Mouse (Mus musculus) midbrain, postnatal 0 days (tissue): Measurements from ENCODE around the gene Robo2. TPM values are rescaled to one million over a fixed set of nuclear protein-coding genes. Genes with fewer than 3 reads are reported as not detected.

ENCODE experiments used
- ATAC-seq: fragments of 200-750 bp; cut with Nextera tagmentation; 2 replicates; pipeline ENCODE4 v1.8.0; 2017; ENCODE audit warnings: moderate number of reproducible peaks, mild to moderate bottlenecking, moderate TSS enrichment, moderate library complexity; ENCODE audit not compliant: low FRiP score
- DNase-seq: peaks from one replicate; pipeline ENCODE4 v3.0.0-alpha.2; 2015; ENCODE audit warnings: low spot score
- H3K27ac ChIP-seq: fragments of 300-500 bp; sonication (generic); 2 replicates; pipeline ENCODE4 v1.5.1; 2014; ENCODE audit warnings: low read depth, mild to moderate bottlenecking, low read length, mixed read lengths
- H3K27me3 ChIP-seq: fragments of 300-500 bp; sonication (generic); 2 replicates; pipeline ENCODE4 v1.6.1; 2014; ENCODE audit warnings: low read length, control low read depth, mixed read lengths; ENCODE audit not compliant: insufficient read depth
- H3K36me3 ChIP-seq: fragments of 300-500 bp; sonication (generic); 2 replicates; pipeline ENCODE4 v1.6.1; 2014; ENCODE audit warnings: low read length, control low read depth, mixed read lengths; ENCODE audit not compliant: insufficient read depth
- H3K4me1 ChIP-seq: fragments of 300-500 bp; sonication (generic); 2 replicates; pipeline ENCODE4 v1.6.1; 2014; ENCODE audit warnings: mild to moderate bottlenecking, control low read depth, antibody characterized with exemption, low read length, mixed read lengths; ENCODE audit not compliant: insufficient read depth
- H3K4me2 ChIP-seq: fragments of 300-500 bp; sonication (generic); 2 replicates; pipeline ENCODE4 v1.6.1; 2014; ENCODE audit warnings: low read depth, mild to moderate bottlenecking, low read length, mixed read lengths; ENCODE audit not compliant: poor library complexity, severe bottlenecking
- H3K4me3 ChIP-seq: fragments of 300-500 bp; sonication (generic); 2 replicates; pipeline ENCODE4 v1.5.1; 2014; ENCODE audit warnings: low read depth, mild to moderate bottlenecking, low read length, moderate library complexity
- H3K9ac ChIP-seq: fragments of 300-500 bp; sonication (generic); replicated peaks from 2 replicates; pipeline ENCODE4 v1.6.1; 2014; ENCODE audit warnings: mild to moderate bottlenecking, low read length, moderate library complexity, mixed read lengths; ENCODE audit not compliant: poor library complexity, severe bottlenecking
- H3K9me3 ChIP-seq: fragments of 300-500 bp; sonication (generic); 2 replicates; pipeline ENCODE4 v1.6.1; 2016; ENCODE audit warnings: low read length, control low read depth
- CTCF ChIP-seq: IDR thresholded peaks from 2 replicates; pipeline ENCODE4 v1.5.1; 2016; ENCODE audit warnings: antibody characterized with exemption, mild to moderate bottlenecking
- WGBS: fragments of 180-500 bp; shearing (Covaris S2); extraction: QIAGEN DNeasy Blood & Tissue Kit; methylation state at CpG from one replicate; pipeline ENCODE4 v1.1.7; 2014; 5-methylcytosine and 5-hydroxymethylcytosine counted together
- polyA plus RNA-seq: library from polyadenylated mRNA; unstranded; fragments of >200 nt; fragmentation: Nextera tagmentation; extraction: Ambion mirVana; gene quantifications from 2 replicates; pipeline ENCODE4 v1.2.1, GENCODE M21; 2015
- total RNA-seq: library from RNA; depleted of rRNA; stranded (reverse); fragments of >200 nt; gene quantifications from 2 replicates; pipeline ENCODE4 v1.2.3, GENCODE M21; 2014

Gene Robo2
- total and polyA plus RNA-seq, 2 experiments from 2014 or later, result 49.8 to 134 TPM

GRCm38 (mm10) chr16:73874991-73875390, 536.6 kb downstream of the Robo2 start:
- H3K36me3 ChIP-seq, result no peaks in the 10 kb centered on the region
- no peaks in the 10 kb centered on the region for H3K9me3 ChIP-seq
- no peak overlapping the region for H3K4me3 ChIP-seq
- no peaks in the 10 kb centered on the region for H3K27me3 ChIP-seq
- no peak overlapping the region for H3K27ac ChIP-seq
- H3K9ac ChIP-seq, result no peak overlapping the region
- no peak for DNase-seq
- no peaks in the 10 kb centered on the region for H3K4me1 ChIP-seq
- no peak for TF ChIP-seq CTCF
- H3K4me2 ChIP-seq, result no peak overlapping the region
- no peak for ATAC-seq
- 80% methylated on average over 2 of the region's 2 CpGs for WGBS

- ATAC-seq (no peak), DNase-seq (no peak)
- Histone ChIP-seq H3K9me3 (no peaks in the 10 kb centered on the region), H3K4me3 (no peak overlapping the region), H3K4me2 (no peak overlapping the region), H3K27me3 (no peaks in the 10 kb centered on the region), H3K27ac (no peak overlapping the region), H3K36me3 (no peaks in the 10 kb centered on the region), H3K9ac (no peak overlapping the region), H3K4me1 (no peaks in the 10 kb centered on the region)
- 95% methylated on average over 5 of the region's 5 CpGs for WGBS
- TF ChIP-seq CTCF, result no peak
Observed at GRCm38 (mm10) chr16:73873828-73874558, 537.6 kb downstream of the Robo2 start.

GRCm38 (mm10) chr16:73870296-73870695, 541.3 kb downstream of the Robo2 start:
- TF ChIP-seq CTCF, result no peak
- Histone ChIP-seq H3K9ac (no peak overlapping the region), H3K4me3 (no peak overlapping the region), H3K27ac (no peak overlapping the region), H3K4me1 (no peaks in the 10 kb centered on the region), H3K36me3 (no peaks in the 10 kb centered on the region), H3K9me3 (no peaks in the 10 kb centered on the region), H3K27me3 (no peaks in the 10 kb centered on the region), H3K4me2 (no peak overlapping the region)
- ATAC-seq (no peak), DNase-seq (no peak)
- WGBS, result 84% methylated on average over 5 of the region's 5 CpGs

- no peaks in the 10 kb centered on the region for H3K9me3 ChIP-seq
- no peak overlapping the region for H3K27ac ChIP-seq
- H3K27me3 ChIP-seq, result no peaks in the 10 kb centered on the region
- no peak overlapping the region for H3K9ac ChIP-seq
- H3K4me3 ChIP-seq, result no peak overlapping the region
- no peak overlapping the region for H3K4me2 ChIP-seq
- ATAC-seq (no peak), DNase-seq (peak; percentile 20)
- WGBS, result 89% methylated on average over 7 of the region's 7 CpGs
- H3K4me1 ChIP-seq, result no peaks in the 10 kb centered on the region
- no peaks in the 10 kb centered on the region for H3K36me3 ChIP-seq
- no peak for TF ChIP-seq CTCF
Observed at GRCm38 (mm10) chr16:73869527-73870212, 542.0 kb downstream of the Robo2 start.

GRCm38 (mm10) chr16:73864625-73865024, 547.0 kb downstream of the Robo2 start:
- no peak overlapping the region for H3K4me2 ChIP-seq
- H3K4me3 ChIP-seq, result no peak overlapping the region
- ATAC-seq (no peak), DNase-seq (peak; percentile 26)
- H3K36me3 ChIP-seq, result no peaks in the 10 kb centered on the region
- H3K9ac ChIP-seq, result no peak overlapping the region
- TF ChIP-seq CTCF, result no peak
- H3K27me3 ChIP-seq, result no peaks in the 10 kb centered on the region
- H3K27ac ChIP-seq, result no peak overlapping the region
- no peaks in the 10 kb centered on the region for H3K4me1 ChIP-seq
- H3K9me3 ChIP-seq, result no peaks in the 10 kb centered on the region
- 21% methylated on average over 9 of the region's 9 CpGs for WGBS

- Histone ChIP-seq H3K27ac (no peak overlapping the region), H3K4me2 (no peak overlapping the region), H3K9ac (no peak overlapping the region), H3K9me3 (no peaks in the 10 kb centered on the region), H3K27me3 (no peaks in the 10 kb centered on the region), H3K36me3 (no peaks in the 10 kb centered on the region), H3K4me1 (no peaks in the 10 kb centered on the region), H3K4me3 (no peak overlapping the region)
- 5% methylated on average over 3 of the region's 3 CpGs for WGBS
- ATAC-seq, result no peak
- no peak; the same call in 1 of the 2 replicates for TF ChIP-seq CTCF
- DNase-seq, result peak; percentile 52
Observed at GRCm38 (mm10) chr16:73863748-73864147, 547.9 kb downstream of the Robo2 start.
